Mouse (Mus musculus): ENCODE data around the gene Ssh2. TPM values are rescaled to one million over a fixed set of nuclear protein-coding genes. Genes with fewer than 3 reads are reported as not detected.
A peak's percentile ranks its signal among the peaks of the same experiment; 100 is the strongest.

Ssh2 gene
- polyA plus RNA-seq, 1 experiment from 2014 or later, result 13.4 TPM

GRCm38 (mm10) chr11:77501392-77501791, 285.3 kb downstream of the Ssh2 start:
- peaks cover 68% of the 10 kb centered on the region for H3K36me3 ChIP-seq
- WGBS, result 21% methylated on average over 5 of the region's 5 CpGs

GRCm38 (mm10) chr11:77501971-77502370, 285.9 kb downstream of the Ssh2 start:
- Histone ChIP-seq H3K36me3 (peaks cover 73% of the 10 kb centered on the region), H3K4me1 (replicated peaks) (peaks cover 44% of the 10 kb centered on the region), H3K9me3 (no peaks in the 10 kb centered on the region), H3K4me3 (no peak overlapping the region), H3K9ac (no peak overlapping the region), H3K4me2 (no peak overlapping the region), H3K27ac (replicated peaks) (no peak overlapping the region), H3K27me3 (no peaks in the 10 kb centered on the region)
- no peak for ATAC-seq (ENCODE audit: low read depth)
- WGBS, result 93% methylated on average over 4 of the region's 4 CpGs

More at GRCm38 (mm10) chr11:77501392-77501791, 285.3 kb downstream of the Ssh2 start:
- H3K9ac ChIP-seq, result no peak overlapping the region
- H3K9me3 ChIP-seq, result no peaks in the 10 kb centered on the region
- H3K27ac ChIP-seq (replicated peaks), result no peak overlapping the region
- no peak overlapping the region for H3K4me3 ChIP-seq
- H3K4me1 ChIP-seq (replicated peaks), result peaks cover 46% of the 10 kb centered on the region
- no peaks in the 10 kb centered on the region for H3K27me3 ChIP-seq
- ATAC-seq (ENCODE audit: low read depth), result peak; percentile 28; the same call in 1 of the 2 replicates
- H3K4me2 ChIP-seq, result no peak overlapping the region

DNA sequence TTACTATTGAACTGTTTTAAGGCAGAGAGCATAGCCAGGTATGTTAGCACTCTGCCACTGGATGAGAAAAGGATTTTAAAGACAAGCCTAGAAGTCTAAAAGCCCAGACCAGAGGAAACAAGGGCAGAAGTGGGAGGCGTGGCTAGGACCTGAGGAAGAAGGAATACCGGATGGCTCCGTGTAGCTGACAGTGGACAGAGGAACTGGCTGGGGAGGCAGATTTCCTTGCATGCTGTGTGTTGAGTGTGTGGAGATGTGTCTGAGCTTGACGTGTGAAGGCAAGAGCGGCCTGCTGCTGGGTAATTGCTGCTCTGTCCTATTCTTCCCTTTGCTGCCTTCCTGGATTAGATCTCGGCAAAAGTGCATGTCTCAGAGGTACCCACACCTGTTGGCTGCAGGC, 286.4 kb downstream of the Ssh2 start:
- Histone ChIP-seq H3K4me1 (replicated peaks) (peaks cover 39% of the 10 kb centered on the region), H3K4me3 (no peak overlapping the region), H3K27ac (replicated peaks) (no peak overlapping the region), H3K9me3 (no peaks in the 10 kb centered on the region), H3K9ac (no peak overlapping the region), H3K4me2 (no peak overlapping the region), H3K36me3 (peaks cover 78% of the 10 kb centered on the region), H3K27me3 (no peaks in the 10 kb centered on the region)
- 92% methylated on average over 6 of the region's 6 CpGs for WGBS
- no peak for ATAC-seq (ENCODE audit: low read depth)

DNA sequence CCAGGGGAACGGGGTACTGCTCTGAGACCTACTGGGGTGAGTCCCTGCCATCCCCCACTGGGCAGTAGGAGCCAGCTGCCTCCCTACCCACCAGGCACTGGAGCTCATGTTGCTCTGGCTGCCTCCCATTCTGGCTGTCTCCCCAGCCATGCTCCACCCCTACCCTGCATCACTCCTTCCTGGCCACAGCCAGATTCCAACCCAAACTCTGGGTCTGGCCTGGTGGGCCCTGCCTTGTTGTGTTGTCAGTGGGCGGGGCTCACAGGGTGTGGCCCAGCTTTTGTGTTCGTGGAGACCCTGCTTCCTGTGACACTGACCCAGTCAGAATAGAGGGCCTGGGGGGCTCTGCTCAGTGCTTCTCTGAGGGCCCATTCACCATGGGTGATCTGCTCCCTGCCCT, 287.4 kb downstream of the Ssh2 start:
- Histone ChIP-seq H3K36me3 (peaks cover 82% of the 10 kb centered on the region), H3K27me3 (no peaks in the 10 kb centered on the region), H3K4me1 (replicated peaks) (peaks cover 33% of the 10 kb centered on the region), H3K4me2 (no peak overlapping the region), H3K27ac (replicated peaks) (no peak overlapping the region), H3K9ac (0 out of 2 replicates have a peak overlapping the region, but pooled peaks have one; percentile 8), H3K9me3 (no peaks in the 10 kb centered on the region), H3K4me3 (no peak overlapping the region)
- ATAC-seq (ENCODE audit: low read depth), result no peak
- WGBS, result 68% methylated on average over 3 of the region's 3 CpGs

- H3K9ac ChIP-seq, result no peak overlapping the region
- H3K4me1 ChIP-seq (replicated peaks), result peaks cover 29% of the 10 kb centered on the region
- no peaks in the 10 kb centered on the region for H3K27me3 ChIP-seq
- no peak overlapping the region for H3K4me2 ChIP-seq
- no peak overlapping the region for H3K27ac ChIP-seq (replicated peaks)
- no peak overlapping the region for H3K4me3 ChIP-seq
- no peak for ATAC-seq (ENCODE audit: low read depth)
- WGBS, result 94% methylated on average over 19 of the region's 19 CpGs
- no peaks in the 10 kb centered on the region for H3K9me3 ChIP-seq
- H3K36me3 ChIP-seq, result peaks cover 82% of the 10 kb centered on the region
Observed at GRCm38 (mm10) chr11:77504377-77504776, 288.3 kb downstream of the Ssh2 start.

GRCm38 (mm10) chr11:77505291-77505980, 289.3 kb downstream of the Ssh2 start:
- Histone ChIP-seq H3K9ac (no peak overlapping the region), H3K4me2 (no peak overlapping the region), H3K27me3 (no peaks in the 10 kb centered on the region), H3K4me3 (no peak overlapping the region), H3K9me3 (no peaks in the 10 kb centered on the region), H3K36me3 (peaks cover 71% of the 10 kb centered on the region), H3K4me1 (replicated peaks) (peaks cover 20% of the 10 kb centered on the region), H3K27ac (replicated peaks) (no peak overlapping the region)
- ATAC-seq (ENCODE audit: low read depth), result no peak
- WGBS, result 89% methylated on average over 22 of the region's 22 CpGs

GRCm38 (mm10) chr11:77506273-77506672, 290.2 kb downstream of the Ssh2 start:
- no peaks in the 10 kb centered on the region for H3K27me3 ChIP-seq
- 85% methylated on average over 14 of the region's 14 CpGs for WGBS
- H3K36me3 ChIP-seq, result peaks cover 63% of the 10 kb centered on the region
- H3K4me3 ChIP-seq, result no peak overlapping the region
- H3K9ac ChIP-seq, result 0 out of 2 replicates have a peak overlapping the region, but pooled peaks have one; percentile 2
- ATAC-seq (ENCODE audit: low read depth), result no peak
- H3K4me1 ChIP-seq (replicated peaks), result peaks cover 11% of the 10 kb centered on the region
- H3K4me2 ChIP-seq, result no peak overlapping the region
- H3K27ac ChIP-seq (replicated peaks), result no peak overlapping the region
- H3K9me3 ChIP-seq, result no peaks in the 10 kb centered on the region

DNA sequence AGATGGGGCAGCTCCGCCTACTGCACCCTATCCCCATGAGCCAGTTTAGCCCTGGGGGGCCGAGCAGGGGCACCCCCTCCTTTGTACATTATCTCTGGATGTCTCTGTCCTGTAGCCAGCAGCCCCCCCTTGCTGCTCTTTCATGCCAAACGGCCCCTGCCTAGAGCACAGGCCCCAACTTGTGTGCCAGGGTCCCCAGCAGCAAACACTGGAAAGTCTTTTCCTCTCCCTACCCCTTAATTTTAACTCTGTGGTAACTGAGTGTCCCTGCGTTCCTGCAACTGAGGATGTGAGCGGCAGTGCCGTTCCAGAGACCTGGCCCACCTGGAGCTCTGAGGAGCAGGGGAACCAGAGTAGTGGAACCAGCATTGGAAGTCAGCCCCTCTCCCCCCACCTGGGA, 290.9 kb downstream of the Ssh2 start:
- no peak for ATAC-seq (ENCODE audit: low read depth)
- H3K4me2 ChIP-seq, result no peak overlapping the region
- H3K36me3 ChIP-seq, result peaks cover 61% of the 10 kb centered on the region
- H3K27ac ChIP-seq (replicated peaks), result no peak overlapping the region
- H3K27me3 ChIP-seq, result no peaks in the 10 kb centered on the region
- WGBS, result 87% methylated on average over 6 of the region's 6 CpGs
- no peak overlapping the region for H3K4me3 ChIP-seq
- no peaks in the 10 kb centered on the region for H3K9me3 ChIP-seq
- 0 out of 2 replicates have a peak overlapping the region, but pooled peaks have one; percentile 2 for H3K9ac ChIP-seq
- H3K4me1 ChIP-seq (replicated peaks), result peaks cover 14% of the 10 kb centered on the region

DNA sequence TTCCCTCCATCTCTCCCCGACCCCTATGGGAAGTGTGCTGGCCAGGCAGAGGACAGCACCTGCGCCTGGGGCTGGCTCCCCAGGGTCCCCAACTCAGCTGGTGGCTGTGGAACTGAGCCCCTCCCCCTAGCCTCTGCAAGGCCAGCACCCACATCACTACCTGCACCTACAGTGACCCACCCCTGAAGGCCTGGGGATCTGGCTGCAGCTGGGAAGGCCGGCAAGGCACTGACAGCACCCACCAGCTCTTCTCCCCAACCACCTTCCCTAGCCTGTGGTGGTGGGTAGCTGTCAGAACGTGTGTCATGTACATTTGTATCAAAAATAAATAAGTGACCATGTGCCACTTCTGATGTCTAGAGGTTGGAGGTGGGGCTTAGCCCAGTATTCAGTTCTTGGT, 291.3 kb downstream of the Ssh2 start:
- Histone ChIP-seq H3K36me3 (peaks cover 56% of the 10 kb centered on the region), H3K9me3 (no peaks in the 10 kb centered on the region), H3K4me2 (no peak overlapping the region), H3K27me3 (no peaks in the 10 kb centered on the region), H3K4me3 (no peak overlapping the region), H3K27ac (replicated peaks) (no peak overlapping the region), H3K4me1 (replicated peaks) (peaks cover 17% of the 10 kb centered on the region), H3K9ac (no peak overlapping the region)
- WGBS, result 77% methylated on average over 4 of the region's 4 CpGs
- no peak for ATAC-seq (ENCODE audit: low read depth)

GRCm38 (mm10) chr11:77508068-77509021, 292.3 kb downstream of the Ssh2 start:
- Histone ChIP-seq H3K27ac (replicated peaks) (no peak overlapping the region), H3K9ac (peak overlapping the region; percentile 67), H3K27me3 (no peaks in the 10 kb centered on the region), H3K4me3 (peak overlapping the region; percentile 30), H3K4me2 (peak overlapping the region; percentile 63), H3K36me3 (peaks cover 47% of the 10 kb centered on the region), H3K4me1 (replicated peaks) (peaks cover 18% of the 10 kb centered on the region), H3K9me3 (no peaks in the 10 kb centered on the region)
- WGBS, result 20% methylated on average over 49 of the region's 49 CpGs
- peak; percentile 21 for ATAC-seq (ENCODE audit: low read depth)
